ENCODE assay signal across 20 mouse cellular contexts in genomic region chr13:63311156-63311555, GRCm38 (mm10).
DNase-seq lines count a peak whose midpoint lies in the region; ATAC-seq lines count a peak whose summit lies in the region.
"Had no signal": no experiment of that assay in that cellular context is flagged by ENCODE, and none has a peak within 500 bp of the region (broad histone marks: within the 10 kb centered on the region; RNA-seq: fewer than 3 reads in every experiment).

No protein-coding gene starts in this region.

- H3K27me3 ChIP-seq in heart, embryonic 10.5 days (ENCODE audit: insufficient read depth, poor library complexity, severe bottlenecking), result no peaks in the 10 kb centered on the region
- no peaks in the 10 kb centered on the region for H3K27me3 ChIP-seq in kidney, embryonic 16.5 days (ENCODE audit: insufficient read depth, low read length)
- H3K27me3 ChIP-seq in kidney, embryonic 15.5 days, result no peaks in the 10 kb centered on the region
- no peaks in the 10 kb centered on the region for H3K27me3 ChIP-seq in limb, embryonic 12.5 days
- no peaks in the 10 kb centered on the region for H3K27me3 ChIP-seq in limb, embryonic 10.5 days (ENCODE audit: low read depth, poor library complexity, severe bottlenecking)
- no peaks in the 10 kb centered on the region for H3K27me3 ChIP-seq in limb, embryonic 15.5 days
- H3K27me3 ChIP-seq: CH12.LX; forebrain, embryonic 13.5 days; hindbrain, embryonic 12.5 days; Patski had no signal

- no peaks in the 10 kb centered on the region for H3K9me3 ChIP-seq in heart, embryonic 10.5 days
- H3K9me3 ChIP-seq in kidney, embryonic 16.5 days (ENCODE audit: low read length), result no peaks in the 10 kb centered on the region
- no peaks in the 10 kb centered on the region for H3K9me3 ChIP-seq in kidney, embryonic 15.5 days (replicated peaks)
- H3K9me3 ChIP-seq in limb, embryonic 12.5 days, result no peaks in the 10 kb centered on the region
- no peaks in the 10 kb centered on the region for H3K9me3 ChIP-seq in limb, embryonic 10.5 days (replicated peaks)
- H3K9me3 ChIP-seq in limb, embryonic 15.5 days, result no peaks in the 10 kb centered on the region
- H3K9me3 ChIP-seq: forebrain, embryonic 13.5 days; hindbrain, embryonic 12.5 days had no signal

- H3K36me3 ChIP-seq in heart, embryonic 10.5 days, result peaks cover 21% of the 10 kb centered on the region
- H3K36me3 ChIP-seq in kidney, embryonic 16.5 days (ENCODE audit: insufficient read depth, low read length), result no peaks in the 10 kb centered on the region
- peaks cover 12% of the 10 kb centered on the region for H3K36me3 ChIP-seq in kidney, embryonic 15.5 days
- H3K36me3 ChIP-seq in limb, embryonic 12.5 days, result peaks cover 34% of the 10 kb centered on the region
- peaks cover 26% of the 10 kb centered on the region for H3K36me3 ChIP-seq in limb, embryonic 10.5 days
- peaks cover 24% of the 10 kb centered on the region for H3K36me3 ChIP-seq in limb, embryonic 15.5 days

- H3K9ac ChIP-seq in kidney, embryonic 16.5 days (replicated peaks; ENCODE audit: low read length), result no peak overlapping the region
- H3K9ac ChIP-seq in kidney, embryonic 15.5 days, result no peak overlapping the region
- H3K9ac ChIP-seq in limb, embryonic 12.5 days (replicated peaks), result no peak overlapping the region
- no peak overlapping the region for H3K9ac ChIP-seq in limb, embryonic 15.5 days
- H3K9ac ChIP-seq: forebrain, embryonic 13.5 days; hindbrain, embryonic 12.5 days had no signal

- intact Hi-C loops in heart, postnatal 36 days (cut with DNase I), result no loop called here

- H3K27ac ChIP-seq in heart, embryonic 10.5 days, result 0 out of 2 replicates have a peak overlapping the region, but pooled peaks have one; percentile 23
- H3K27ac ChIP-seq in kidney, embryonic 16.5 days (ENCODE audit: low read length), result 0 out of 2 replicates have a peak overlapping the region, but pooled peaks have one; percentile 21
- no peak overlapping the region for H3K27ac ChIP-seq in kidney, embryonic 15.5 days
- H3K27ac ChIP-seq in limb, embryonic 12.5 days, result peak overlapping the region; percentile 53; the same call in 1 of the 2 replicates
- H3K27ac ChIP-seq in limb, embryonic 10.5 days, result no peak overlapping the region
- H3K27ac ChIP-seq in limb, embryonic 15.5 days, result peak overlapping the region; percentile 22; the same call in 1 of the 2 replicates
- H3K27ac ChIP-seq: forebrain, embryonic 13.5 days; hindbrain, embryonic 12.5 days had no signal

- H3K4me3 ChIP-seq in heart, embryonic 10.5 days, result no peak overlapping the region
- H3K4me3 ChIP-seq in kidney, embryonic 16.5 days (ENCODE audit: low read length), result no peak overlapping the region
- H3K4me3 ChIP-seq in kidney, embryonic 15.5 days (replicated peaks), result no peak overlapping the region
- no peak overlapping the region for H3K4me3 ChIP-seq in limb, embryonic 12.5 days (replicated peaks)
- H3K4me3 ChIP-seq in limb, embryonic 10.5 days, result no peak overlapping the region
- H3K4me3 ChIP-seq in limb, embryonic 15.5 days, result no peak overlapping the region
- H3K4me3 ChIP-seq: forebrain, embryonic 13.5 days; hindbrain, embryonic 12.5 days had no signal

- peaks cover 36% of the 10 kb centered on the region for H3K4me1 ChIP-seq in heart, embryonic 10.5 days
- H3K4me1 ChIP-seq in kidney, embryonic 16.5 days (ENCODE audit: insufficient read depth, low read length), result peaks cover 30% of the 10 kb centered on the region
- H3K4me1 ChIP-seq in kidney, embryonic 15.5 days, result peaks cover 50% of the 10 kb centered on the region
- H3K4me1 ChIP-seq in limb, embryonic 12.5 days (replicated peaks), result peaks cover 21% of the 10 kb centered on the region
- H3K4me1 ChIP-seq in limb, embryonic 10.5 days, result no peaks in the 10 kb centered on the region
- H3K4me1 ChIP-seq in limb, embryonic 15.5 days, result peaks cover 7% of the 10 kb centered on the region
- H3K4me1 ChIP-seq: forebrain, embryonic 13.5 days had no signal

- H3K4me2 ChIP-seq in kidney, embryonic 16.5 days (replicated peaks; ENCODE audit: low read depth, low read length), result no peak overlapping the region
- H3K4me2 ChIP-seq in kidney, embryonic 15.5 days, result no peak overlapping the region
- H3K4me2 ChIP-seq in limb, embryonic 12.5 days, result no peak overlapping the region
- no peak overlapping the region for H3K4me2 ChIP-seq in limb, embryonic 15.5 days
- H3K4me2 ChIP-seq: forebrain, embryonic 13.5 days; heart, embryonic 11.5 days; hindbrain, embryonic 12.5 days had no signal

- WGBS in heart, embryonic 10.5 days, result 69% methylated on average over 2 of the region's 2 CpGs
- 62% methylated on average over 2 of the region's 2 CpGs for WGBS in kidney, embryonic 16.5 days
- 61% methylated on average over 2 of the region's 2 CpGs for WGBS in kidney, embryonic 15.5 days
- 78% methylated on average over 2 of the region's 2 CpGs for WGBS in limb, embryonic 12.5 days
- 88% methylated on average over 2 of the region's 2 CpGs for WGBS in limb, embryonic 10.5 days
- 69% methylated on average over 2 of the region's 2 CpGs for WGBS in limb, embryonic 15.5 days

- no peak for ATAC-seq in kidney, embryonic 16.5 days (ENCODE audit: low FRiP score, low TSS enrichment)
- ATAC-seq in kidney, embryonic 15.5 days (replicated peaks; ENCODE audit: low FRiP score), result no peak
- no peak for ATAC-seq in limb, embryonic 12.5 days (ENCODE audit: insufficient number of reproducible peaks, insufficient read depth, low FRiP score, low TSS enrichment, low read depth)
- ATAC-seq in limb, embryonic 15.5 days (ENCODE audit: insufficient number of reproducible peaks, low FRiP score, low TSS enrichment, low read depth), result no peak
- ATAC-seq: activated CD4-positive, CD25-positive, alpha-beta regulatory T cell, adult 4 months; forebrain, embryonic 13.5 days; hindbrain, embryonic 16.5 days; Patski had no signal

- DNase-seq in heart, embryonic 10.5 days (ENCODE audit: low spot score), result no peak
- no peak for DNase-seq in heart, postnatal 36 days
- DNase-seq in limb, embryonic 10.5 days (ENCODE audit: low spot score), result no peak
- DNase-seq: adrenal gland, postnatal 14 days; cerebellum, adult 11-12 months; cerebellum, adult 9-10 months; cerebellum, postnatal 25 days; heart, adult 18-20 months; heart, postnatal 4 days had no signal

Comparison
In these comparisons a context has a peak if more than half of its experiments do, and no peak if none do; other contexts are left out.
1. H3K27ac ChIP-seq: peak in heart, embryonic 10.5 days (single experiment), kidney, embryonic 16.5 days (single experiment), limb, embryonic 12.5 days (single experiment) and limb, embryonic 15.5 days (single experiment); none in kidney, embryonic 15.5 days (single experiment) and limb, embryonic 10.5 days (single experiment).